Mouse (Mus musculus): ENCODE data around the gene Gm36176. TPM values are rescaled to one million over a fixed set of nuclear protein-coding genes. Genes with fewer than 3 reads are reported as not detected.
A peak's percentile ranks its signal among the peaks of the same experiment; 100 is the strongest.

The Gm36176 gene
- polyA plus RNA-seq, 1 experiment from 2014 or later = not detected

GRCm38 (mm10) chr10:77818523-77818922 lies 28.1 kb upstream of the Gm36176 start:
- no peaks in the 10 kb centered on the region for H3K27me3 ChIP-seq (ENCODE audit: control insufficient read depth, insufficient read depth, low read length)
- no peaks in the 10 kb centered on the region for H3K9me3 ChIP-seq (replicated peaks; ENCODE audit: control insufficient read depth, low read length)
- no peaks in the 10 kb centered on the region for H3K4me1 ChIP-seq (ENCODE audit: control insufficient read depth, insufficient read depth, low read length)
- 93% methylated on average over 4 of the region's 4 CpGs for WGBS
- no peaks in the 10 kb centered on the region for H3K36me3 ChIP-seq (replicated peaks; ENCODE audit: control insufficient read depth, insufficient read depth, low read depth, low read length)
- ATAC-seq (replicated peaks; ENCODE audit: insufficient number of reproducible peaks, low FRiP score, low TSS enrichment, low read depth) (0 out of 2 replicates have a peak, but pooled peaks have one; percentile 16), DNase-seq (ENCODE audit: low spot score) (no peak)
- no peak overlapping the region for H3K9ac ChIP-seq (replicated peaks; ENCODE audit: low read length)
- no peak overlapping the region for H3K4me2 ChIP-seq (ENCODE audit: low read depth, low read length)
- no peak overlapping the region for H3K4me3 ChIP-seq (ENCODE audit: low read depth, low read length)
- no peak overlapping the region for H3K27ac ChIP-seq (replicated peaks; ENCODE audit: low read depth, low read length)

- Histone ChIP-seq H3K27me3 (ENCODE audit: control insufficient read depth, insufficient read depth, low read length) (no peaks in the 10 kb centered on the region), H3K9me3 (replicated peaks; ENCODE audit: control insufficient read depth, low read length) (no peaks in the 10 kb centered on the region), H3K4me3 (ENCODE audit: low read depth, low read length) (no peak overlapping the region), H3K4me2 (ENCODE audit: low read depth, low read length) (no peak overlapping the region), H3K4me1 (ENCODE audit: control insufficient read depth, insufficient read depth, low read length) (no peaks in the 10 kb centered on the region), H3K36me3 (replicated peaks; ENCODE audit: control insufficient read depth, insufficient read depth, low read depth, low read length) (no peaks in the 10 kb centered on the region), H3K9ac (replicated peaks; ENCODE audit: low read length) (no peak overlapping the region), H3K27ac (replicated peaks; ENCODE audit: low read depth, low read length) (no peak overlapping the region)
- WGBS = 34% methylated on average over 4 of the region's 4 CpGs
- DNase-seq (ENCODE audit: low spot score) (peak; percentile 4), ATAC-seq (replicated peaks; ENCODE audit: insufficient number of reproducible peaks, low FRiP score, low TSS enrichment, low read depth) (no peak)
Measured at GRCm38 (mm10) chr10:77819203-77819602, 27.4 kb upstream of the Gm36176 start.

- ATAC-seq (replicated peaks; ENCODE audit: insufficient number of reproducible peaks, low FRiP score, low TSS enrichment, low read depth) = no peak
- 62% methylated on average over 6 of the region's 6 CpGs for WGBS
Measured at GRCm38 (mm10) chr10:77826951-77827350, 19.7 kb upstream of the Gm36176 start, which contains the start of gene Krtap10-4. Gene Krtap10-4 (minus strand): TSS chr10:77827095.

GRCm38 (mm10) chr10:77835647-77836046 lies 11.0 kb upstream of the Gm36176 start, which contains the start of gene Krtap10-10:
Gene Krtap10-10 (plus strand): TSS chr10:77835947.
- 61% methylated on average over 9 of the region's 9 CpGs for WGBS

More at GRCm38 (mm10) chr10:77826951-77827350, 19.7 kb upstream of the Gm36176 start, which contains the start of gene Krtap10-4:
- no peak within 1 kb of the TSS for H3K4me2 ChIP-seq (ENCODE audit: low read depth, low read length)
- no peak within 1 kb of the TSS for H3K4me3 ChIP-seq (ENCODE audit: low read depth, low read length)
- H3K4me1 ChIP-seq (ENCODE audit: control insufficient read depth, insufficient read depth, low read length) = no peaks in the 10 kb centered on the region
- DNase-seq (ENCODE audit: low spot score) = no peak
- no peaks in the 10 kb centered on the region for H3K9me3 ChIP-seq (replicated peaks; ENCODE audit: control insufficient read depth, low read length)
- H3K36me3 ChIP-seq (replicated peaks; ENCODE audit: control insufficient read depth, insufficient read depth, low read depth, low read length) = no peaks in the 10 kb centered on the region
- no peaks in the 10 kb centered on the region for H3K27me3 ChIP-seq (ENCODE audit: control insufficient read depth, insufficient read depth, low read length)
- no peak within 1 kb of the TSS for H3K9ac ChIP-seq (replicated peaks; ENCODE audit: low read length)
- no peak within 1 kb of the TSS for H3K27ac ChIP-seq (replicated peaks; ENCODE audit: low read depth, low read length)

GRCm38 (mm10) chr10:77839006-77839405 lies 7.6 kb upstream of the Gm36176 start:
- Histone ChIP-seq H3K4me1 (ENCODE audit: control insufficient read depth, insufficient read depth, low read length) (no peaks in the 10 kb centered on the region), H3K4me3 (ENCODE audit: low read depth, low read length) (no peak overlapping the region), H3K4me2 (ENCODE audit: low read depth, low read length) (no peak overlapping the region), H3K9me3 (replicated peaks; ENCODE audit: control insufficient read depth, low read length) (no peaks in the 10 kb centered on the region), H3K27me3 (ENCODE audit: control insufficient read depth, insufficient read depth, low read length) (no peaks in the 10 kb centered on the region), H3K9ac (replicated peaks; ENCODE audit: low read length) (no peak overlapping the region), H3K27ac (replicated peaks; ENCODE audit: low read depth, low read length) (no peak overlapping the region), H3K36me3 (replicated peaks; ENCODE audit: control insufficient read depth, insufficient read depth, low read depth, low read length) (no peaks in the 10 kb centered on the region)
- ATAC-seq (replicated peaks; ENCODE audit: insufficient number of reproducible peaks, low FRiP score, low TSS enrichment, low read depth) (no peak), DNase-seq (ENCODE audit: low spot score) (no peak)
- WGBS = 78% methylated on average over 6 of the region's 6 CpGs

More at GRCm38 (mm10) chr10:77835647-77836046, 11.0 kb upstream of the Gm36176 start, which contains the start of gene Krtap10-10:
- Histone ChIP-seq H3K4me3 (ENCODE audit: low read depth, low read length) (no peak within 1 kb of the TSS), H3K27ac (replicated peaks; ENCODE audit: low read depth, low read length) (no peak within 1 kb of the TSS), H3K9ac (replicated peaks; ENCODE audit: low read length) (no peak within 1 kb of the TSS), H3K36me3 (replicated peaks; ENCODE audit: control insufficient read depth, insufficient read depth, low read depth, low read length) (no peaks in the 10 kb centered on the region), H3K9me3 (replicated peaks; ENCODE audit: control insufficient read depth, low read length) (no peaks in the 10 kb centered on the region), H3K4me1 (ENCODE audit: control insufficient read depth, insufficient read depth, low read length) (no peaks in the 10 kb centered on the region), H3K27me3 (ENCODE audit: control insufficient read depth, insufficient read depth, low read length) (no peaks in the 10 kb centered on the region), H3K4me2 (ENCODE audit: low read depth, low read length) (no peak within 1 kb of the TSS)
- ATAC-seq (replicated peaks; ENCODE audit: insufficient number of reproducible peaks, low FRiP score, low TSS enrichment, low read depth) (no peak), DNase-seq (ENCODE audit: low spot score) (no peak)

GRCm38 (mm10) chr10:77846961-77847360 lies 358 bp downstream of the Gm36176 start:
- Histone ChIP-seq H3K27me3 (ENCODE audit: control insufficient read depth, insufficient read depth, low read length) (no peaks in the 10 kb centered on the region), H3K4me2 (ENCODE audit: low read depth, low read length) (no peak overlapping the region), H3K36me3 (replicated peaks; ENCODE audit: control insufficient read depth, insufficient read depth, low read depth, low read length) (no peaks in the 10 kb centered on the region), H3K4me1 (ENCODE audit: control insufficient read depth, insufficient read depth, low read length) (no peaks in the 10 kb centered on the region), H3K9me3 (replicated peaks; ENCODE audit: control insufficient read depth, low read length) (no peaks in the 10 kb centered on the region), H3K9ac (replicated peaks; ENCODE audit: low read length) (no peak overlapping the region), H3K4me3 (ENCODE audit: low read depth, low read length) (no peak overlapping the region), H3K27ac (replicated peaks; ENCODE audit: low read depth, low read length) (no peak overlapping the region)
- DNase-seq (ENCODE audit: low spot score) (no peak), ATAC-seq (replicated peaks; ENCODE audit: insufficient number of reproducible peaks, low FRiP score, low TSS enrichment, low read depth) (no peak)
- 22% methylated on average over 2 of the region's 2 CpGs for WGBS

GRCm38 (mm10) chr10:77847538-77847937 lies 935 bp downstream of the Gm36176 start:
- DNase-seq (ENCODE audit: low spot score) = no peak
- 83% methylated on average over 2 of the region's 2 CpGs for WGBS
- Histone ChIP-seq H3K4me1 (ENCODE audit: control insufficient read depth, insufficient read depth, low read length) (no peaks in the 10 kb centered on the region), H3K9ac (replicated peaks; ENCODE audit: low read length) (no peak overlapping the region), H3K27me3 (ENCODE audit: control insufficient read depth, insufficient read depth, low read length) (no peaks in the 10 kb centered on the region), H3K9me3 (replicated peaks; ENCODE audit: control insufficient read depth, low read length) (no peaks in the 10 kb centered on the region), H3K27ac (replicated peaks; ENCODE audit: low read depth, low read length) (no peak overlapping the region), H3K36me3 (replicated peaks; ENCODE audit: control insufficient read depth, insufficient read depth, low read depth, low read length) (no peaks in the 10 kb centered on the region), H3K4me2 (ENCODE audit: low read depth, low read length) (no peak overlapping the region), H3K4me3 (ENCODE audit: low read depth, low read length) (no peak overlapping the region)
- no peak for ATAC-seq (replicated peaks; ENCODE audit: insufficient number of reproducible peaks, low FRiP score, low TSS enrichment, low read depth)

DNA sequence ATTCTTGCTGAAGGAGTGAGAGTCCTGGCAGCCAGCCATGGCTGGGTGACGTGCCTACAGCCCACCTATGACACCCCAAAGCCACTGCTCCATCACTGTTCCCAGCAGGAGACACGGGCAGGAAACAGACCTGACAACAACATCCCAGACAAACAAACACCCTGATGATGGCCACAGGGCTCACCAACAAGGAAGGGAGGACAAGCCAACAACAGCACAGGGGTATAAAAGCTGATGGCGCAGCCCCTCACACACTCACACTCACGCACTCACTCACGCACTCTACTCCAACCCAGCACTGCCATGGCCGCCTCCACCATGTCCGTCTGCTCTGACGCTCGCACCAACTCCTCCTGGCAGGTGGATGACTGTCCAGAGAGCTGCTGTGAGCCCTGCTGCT lies 6.0 kb downstream of the Gm36176 start, which contains the start of gene Gm10318:
Gene Gm10318, plus strand, starts transcription at position 301 of the 400 bp plus-strand sequence.
- Histone ChIP-seq H3K36me3 (replicated peaks; ENCODE audit: control insufficient read depth, insufficient read depth, low read depth, low read length) (no peaks in the 10 kb centered on the region), H3K4me2 (ENCODE audit: low read depth, low read length) (no peak within 1 kb of the TSS), H3K4me1 (ENCODE audit: control insufficient read depth, insufficient read depth, low read length) (no peaks in the 10 kb centered on the region), H3K27me3 (ENCODE audit: control insufficient read depth, insufficient read depth, low read length) (no peaks in the 10 kb centered on the region), H3K27ac (replicated peaks; ENCODE audit: low read depth, low read length) (no peak within 1 kb of the TSS), H3K9me3 (replicated peaks; ENCODE audit: control insufficient read depth, low read length) (no peaks in the 10 kb centered on the region), H3K9ac (replicated peaks; ENCODE audit: low read length) (no peak within 1 kb of the TSS), H3K4me3 (ENCODE audit: low read depth, low read length) (no peak within 1 kb of the TSS)
- ATAC-seq (replicated peaks; ENCODE audit: insufficient number of reproducible peaks, low FRiP score, low TSS enrichment, low read depth) (no peak), DNase-seq (ENCODE audit: low spot score) (no peak)
- WGBS = 67% methylated on average over 9 of the region's 9 CpGs

All from embryonic facial prominence, embryonic 11.5 days (tissue).